Mouse (Mus musculus): ENCODE measurements around the gene Ppp1cc.

Gene Ppp1cc

GRCm38 (mm10) chr5:122157827-122158381 lies at the start of gene Ppp1cc:
Ppp1cc (plus strand) TSS chr5:122158278.
- DNase-seq (ENCODE audit: low spot score in 2 of 2), result peak; percentile 76 to 88

- DNase-seq (ENCODE audit: low spot score in 2 of 2), result no peak
Observed at GRCm38 (mm10) chr5:122109325-122110060, 48.6 kb upstream of the Ppp1cc start.

- DNase-seq (ENCODE audit: low spot score in 2 of 2), result no peak
Observed at GRCm38 (mm10) chr5:122110625-122111024, 47.5 kb upstream of the Ppp1cc start.

- DNase-seq (ENCODE audit: low spot score in 2 of 2), result no peak
Observed at GRCm38 (mm10) chr5:122111091-122111932, 46.8 kb upstream of the Ppp1cc start.

- no peak for DNase-seq (ENCODE audit: low spot score in 2 of 2)
Observed at GRCm38 (mm10) chr5:122111933-122112248, 46.2 kb upstream of the Ppp1cc start.

GRCm38 (mm10) chr5:122113450-122113849 lies 44.6 kb upstream of the Ppp1cc start:
- no peak for DNase-seq (ENCODE audit: low spot score in 2 of 2)

- DNase-seq (ENCODE audit: low spot score in 2 of 2), result peak; percentile 44 to 45
Observed at GRCm38 (mm10) chr5:122114176-122114575, 43.9 kb upstream of the Ppp1cc start.

GRCm38 (mm10) chr5:122115266-122115763 lies 42.8 kb upstream of the Ppp1cc start:
- no peak for DNase-seq (ENCODE audit: low spot score in 2 of 2)

GRCm38 (mm10) chr5:122116243-122116642 lies 41.8 kb upstream of the Ppp1cc start:
- DNase-seq (ENCODE audit: low spot score in 2 of 2), result no peak

GRCm38 (mm10) chr5:122125211-122125760 lies 32.8 kb upstream of the Ppp1cc start:
- no peak for DNase-seq (ENCODE audit: low spot score in 2 of 2)

GRCm38 (mm10) chr5:122129068-122129655 lies 28.9 kb upstream of the Ppp1cc start:
- DNase-seq (ENCODE audit: low spot score in 2 of 2), result peak; percentile 54 to 61

GRCm38 (mm10) chr5:122130341-122130998 lies 27.6 kb upstream of the Ppp1cc start:
- DNase-seq (ENCODE audit: low spot score in 2 of 2), result no peak

GRCm38 (mm10) chr5:122131076-122132051 lies 26.7 kb upstream of the Ppp1cc start:
- peak; percentile 79 to 87 for DNase-seq (ENCODE audit: low spot score in 2 of 2)

GRCm38 (mm10) chr5:122132167-122133049 lies 25.7 kb upstream of the Ppp1cc start:
- DNase-seq (ENCODE audit: low spot score in 2 of 2), result no peak

GRCm38 (mm10) chr5:122133050-122133389 lies 25.1 kb upstream of the Ppp1cc start:
- DNase-seq (ENCODE audit: low spot score in 2 of 2), result no peak

GRCm38 (mm10) chr5:122134395-122135289 lies 23.4 kb upstream of the Ppp1cc start:
- no peak for DNase-seq (ENCODE audit: low spot score in 2 of 2)

GRCm38 (mm10) chr5:122135290-122135882 lies 22.7 kb upstream of the Ppp1cc start:
- no peak for DNase-seq (ENCODE audit: low spot score in 2 of 2)
